Mouse (Mus musculus) left cerebral cortex, adult 18-20 months (tissue): ENCODE measurements around the gene Epo. TPM values are rescaled to one million over a fixed set of nuclear protein-coding genes. Genes with fewer than 3 reads are reported as not detected.

Experiments
- DNase-seq, 2 experiments: peaks; one replicate each; pipeline ENCODE4 v3.0.0; 2021 to 2022; ENCODE audit warnings: low spot score in 2 of 2, mixed read lengths in 1 of 2
- microRNA-seq, 2 experiments: library from miRNA; unstranded; fragments of <30 nt; microRNA quantifications; one replicate each; pipeline ENCODE4 v1.2.0; 2021
- total RNA-seq, 2 experiments: library from RNA; stranded (reverse); gene quantifications; 2 replicates each; pipeline ENCODE4 v1.2.3; 2021

Epo gene
- total RNA-seq, 2 experiments from 2014 or later = not detected

GRCm38 (mm10) chr5:137485851-137486155 lies 47.2 kb downstream of the Epo start:
- no peak for DNase-seq

- DNase-seq = no peak
Observed at GRCm38 (mm10) chr5:137485071-137485850, 47.8 kb downstream of the Epo start.

- DNase-seq = peak in 1 of 2 experiments; percentile 6
Observed at GRCm38 (mm10) chr5:137481897-137482296, 51.1 kb downstream of the Epo start.

GRCm38 (mm10) chr5:137481138-137481537 lies 51.9 kb downstream of the Epo start:
- DNase-seq = peak; percentile 64 to 79

- DNase-seq = no peak
Observed at GRCm38 (mm10) chr5:137476964-137477363, 56.1 kb downstream of the Epo start, which contains the start of gene Zan. Zan (minus strand) TSS chr5:137477064.

GRCm38 (mm10) chr5:137474351-137474750 lies 58.7 kb downstream of the Epo start:
- no peak for DNase-seq

GRCm38 (mm10) chr5:137472252-137472904 lies 60.7 kb downstream of the Epo start:
- DNase-seq = no peak

- DNase-seq = no peak
Observed at GRCm38 (mm10) chr5:137466946-137467345, 66.1 kb downstream of the Epo start.

- peak in 1 of 2 experiments; percentile 7 for DNase-seq
Observed at GRCm38 (mm10) chr5:137465049-137465448, 68.0 kb downstream of the Epo start.

- no peak for DNase-seq
Observed at GRCm38 (mm10) chr5:137455866-137456591, 77.0 kb downstream of the Epo start.

GRCm38 (mm10) chr5:137455206-137455605 lies 77.8 kb downstream of the Epo start:
- DNase-seq = no peak

GRCm38 (mm10) chr5:137445536-137445935 lies 87.5 kb downstream of the Epo start:
- no peak for DNase-seq

GRCm38 (mm10) chr5:137440216-137440855 lies 92.7 kb downstream of the Epo start:
- no peak for DNase-seq

GRCm38 (mm10) chr5:137433889-137434288 lies 99.2 kb downstream of the Epo start:
- DNase-seq = peak in 1 of 2 experiments; percentile 4

Small RNA genes lying within 50 kb of the gene (microRNA-seq; reads per million reads assigned to microRNA genes)
- 2.7 to 3.6 reads per million in 2 experiments for gene Mir6418

Other genes starting within 250 kb of the Epo start
- gene Ache, start 245.7 kb downstream of the Epo start, total RNA-seq = 10 to 100 TPM; 50.0 to 54.6 TPM
- 10 to 100 TPM; 12.2 to 13.4 TPM for gene Ufsp1, start 238.6 kb downstream of the Epo start, total RNA-seq
- gene Srrt, start 225.6 kb downstream of the Epo start, total RNA-seq = 100 to 1,000 TPM; 185 to 191 TPM
- 1 to 10 TPM; 4.8 to 5.9 TPM for gene Trip6, start 218.8 kb downstream of the Epo start, total RNA-seq
- gene Slc12a9, start 199.6 kb downstream of the Epo start, total RNA-seq = 10 to 100 TPM; 20.3 to 23.9 TPM
- gene Ephb4, start 183.1 kb downstream of the Epo start, total RNA-seq = 1 to 10 TPM; 5.5 to 5.8 TPM
- under 1 TPM; 0.12 to 0.30 TPM for gene Zan, start 56.2 kb downstream of the Epo start, total RNA-seq
- 10 to 100 TPM; 31.3 to 33.3 TPM for gene Pop7, start 30.7 kb downstream of the Epo start, total RNA-seq
- 10 to 100 TPM; 62.3 to 65.6 TPM for gene Gigyf1, start 14.7 kb downstream of the Epo start, total RNA-seq
- gene Gnb2, start 268 bp upstream of the Epo start, total RNA-seq = 100 to 1,000 TPM; 607 to 661 TPM
- 100 to 1,000 TPM; 112 to 115 TPM for gene Actl6b, start 20.3 kb upstream of the Epo start, total RNA-seq
- gene Tfr2, start 36.6 kb upstream of the Epo start, total RNA-seq = 10 to 100 TPM; 12.8 to 13.2 TPM
- gene Mospd3, start 67.8 kb upstream of the Epo start, total RNA-seq = 10 to 100 TPM; 23.0 to 24.6 TPM
- gene Pcolce, start 80.5 kb upstream of the Epo start, total RNA-seq = 10 to 100 TPM; 12.6 to 15.2 TPM
- under 1 TPM; 0.21 to 0.45 TPM for gene Fbxo24, start 95.8 kb upstream of the Epo start, total RNA-seq
- 10 to 100 TPM; 13.8 to 14.3 TPM for gene Lrch4, start 95.9 kb upstream of the Epo start, total RNA-seq
- 10 to 100 TPM in 1 of 2 experiments, 1 to 10 TPM in 1; 9.7 to 10.1 TPM for gene Gm20605, start 95.9 kb upstream of the Epo start, total RNA-seq
- gene Sap25, start 108.1 kb upstream of the Epo start, total RNA-seq = 10 to 100 TPM in 1 of 2 experiments, 1 to 10 TPM in 1; 6.9 to 10.6 TPM
- under 1 TPM; 0.44 to 0.87 TPM for gene Irs3, start 112.5 kb upstream of the Epo start, total RNA-seq
- 10 to 100 TPM; 46.9 to 48.9 TPM for gene Agfg2, start 151.5 kb upstream of the Epo start, total RNA-seq
- 10 to 100 TPM; 80.1 to 82.0 TPM for gene Nyap1, start 208.4 kb upstream of the Epo start, total RNA-seq
- gene Tsc22d4, start 212.5 kb upstream of the Epo start, total RNA-seq = 100 to 1,000 TPM; 139 to 145 TPM
- gene Ppp1r35, start 245.6 kb upstream of the Epo start, total RNA-seq = 10 to 100 TPM; 23.7 to 25.7 TPM